Mouse (Mus musculus): ENCODE results near the gene 1700001C19Rik.

DNA sequence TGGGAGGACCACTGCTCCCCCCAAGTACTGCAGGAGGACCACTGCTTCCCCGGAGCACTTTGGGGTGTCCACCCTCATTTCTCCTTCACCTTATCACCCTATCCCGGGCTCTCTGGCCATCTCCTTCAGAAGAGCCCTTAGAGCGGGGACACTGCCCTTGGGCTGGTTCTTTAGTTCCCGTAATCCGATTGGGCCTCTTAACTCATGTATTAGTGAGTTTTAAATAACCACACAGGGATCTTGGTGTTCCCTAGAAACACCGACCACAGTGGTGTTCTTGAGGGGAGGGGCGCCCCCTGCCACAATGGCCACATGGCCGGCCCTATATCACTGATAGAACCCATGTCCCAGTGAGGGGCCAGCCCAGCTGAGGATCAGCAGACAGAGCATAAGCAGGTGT is 38.1 kb downstream of the 1700001C19Rik start:
- TF ChIP-seq POLR2A (IDR thresholded peaks at IDR 0.05; ENCODE audit: control insufficient read depth, extremely low read depth, insufficient read depth, low read length, poor library complexity) (no peak), CTCF (IDR thresholded peaks at IDR 0.05; ENCODE audit: borderline replicate concordance, control insufficient read depth, extremely low read depth, insufficient read depth, low read length, poor library complexity) (no peak)

All from thymus, adult 2 months (tissue).